ENCODE assay signal across 17 mouse cellular contexts in the genomic region with DNA sequence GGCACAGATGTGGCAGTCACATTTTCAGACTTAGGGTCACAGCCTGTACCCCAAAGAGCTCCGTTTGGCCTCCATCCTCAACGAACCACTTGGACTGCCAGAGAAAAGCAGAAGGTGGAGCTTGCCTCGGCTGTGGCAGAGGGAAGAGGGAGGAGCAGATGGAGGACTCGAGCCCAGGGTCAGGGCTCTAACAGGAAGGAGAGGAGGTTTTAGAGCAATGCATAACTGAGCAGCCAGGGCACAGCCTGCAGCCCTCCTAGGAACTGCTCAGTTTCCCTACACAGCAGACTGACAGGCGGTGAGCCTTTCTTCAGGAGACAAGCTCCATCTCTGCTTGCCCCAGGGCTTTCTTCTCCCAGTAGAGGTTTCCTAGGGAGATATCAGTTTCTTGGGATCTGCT.
A peak's percentile ranks its signal among the peaks of the same experiment; 100 is the strongest.
DNase-seq lines count a peak whose midpoint lies in the region; ATAC-seq and TF ChIP-seq lines count a peak whose summit lies in the region.
"Had no signal": no experiment of that assay in that cellular context is flagged by ENCODE, and none has a peak within 500 bp of the region (broad histone marks: within the 10 kb centered on the region; RNA-seq: fewer than 3 reads in every experiment).

No protein-coding gene starts in this region.

- no peak overlapping the region for H3K4me3 ChIP-seq in midbrain, embryonic 11.5 days (ENCODE audit: low read depth, low read length)
- no peak overlapping the region for H3K4me3 ChIP-seq in midbrain, postnatal 0 days (ENCODE audit: low read depth, low read length)
- no peak overlapping the region for H3K4me3 ChIP-seq in embryonic facial prominence, embryonic 12.5 days
- H3K4me3 ChIP-seq in liver, embryonic 14.5 days (ENCODE audit: insufficient read depth in 1 of 2, low read depth in 2 of 2, low read length in 2 of 2) = no peak overlapping the region
- H3K4me3 ChIP-seq: limb, embryonic 12.5 days had no signal

- H3K27me3 ChIP-seq in midbrain, embryonic 11.5 days (ENCODE audit: control insufficient read depth, insufficient read depth, low read length) = no peaks in the 10 kb centered on the region
- H3K27me3 ChIP-seq in midbrain, postnatal 0 days (ENCODE audit: insufficient read depth, low read length) = no peaks in the 10 kb centered on the region
- H3K27me3 ChIP-seq in embryonic facial prominence, embryonic 12.5 days = no peaks in the 10 kb centered on the region
- H3K27me3 ChIP-seq in liver, embryonic 14.5 days (ENCODE audit: control insufficient read depth, insufficient read depth, low read length) = no peaks in the 10 kb centered on the region
- H3K27me3 ChIP-seq: limb, embryonic 12.5 days had no signal

- H3K9me3 ChIP-seq in midbrain, embryonic 11.5 days (ENCODE audit: control insufficient read depth, low read length) = no peaks in the 10 kb centered on the region
- no peaks in the 10 kb centered on the region for H3K9me3 ChIP-seq in midbrain, postnatal 0 days (ENCODE audit: low read length)
- H3K9me3 ChIP-seq in embryonic facial prominence, embryonic 12.5 days = no peaks in the 10 kb centered on the region
- no peaks in the 10 kb centered on the region for H3K9me3 ChIP-seq in liver, embryonic 14.5 days (ENCODE audit: control insufficient read depth, low read length)
- H3K9me3 ChIP-seq: limb, embryonic 12.5 days had no signal

- H3K27ac ChIP-seq in midbrain, embryonic 11.5 days (ENCODE audit: low read depth, low read length) = no peak overlapping the region
- no peak overlapping the region for H3K27ac ChIP-seq in midbrain, postnatal 0 days (ENCODE audit: low read depth, low read length)
- H3K27ac ChIP-seq in embryonic facial prominence, embryonic 12.5 days = no peak overlapping the region; the same call in 1 of the 2 replicates
- H3K27ac ChIP-seq in liver, embryonic 14.5 days = peak overlapping the region; percentile 56
- H3K27ac ChIP-seq: limb, embryonic 12.5 days had no signal

- DNase-seq in midbrain, embryonic 11.5 days (ENCODE audit: low spot score, missing footprints) = no peak
- DNase-seq in midbrain, postnatal 0 days (ENCODE audit: low spot score) = no peak
- no peak for DNase-seq in liver, embryonic 14.5 days (ENCODE audit: low read depth in 3 of 3, low spot score in 3 of 3)
- DNase-seq in urinary bladder, postnatal 14 days (ENCODE audit: low spot score) = no peak
- DNase-seq in cerebellum, postnatal 36 days = no peak
- DNase-seq: cerebellum, adult 11 months; embryo, embryonic 11 days; heart, adult 11 months; heart, postnatal 10 days; kidney, postnatal 25 days; layer of hippocampus, postnatal 36 days; lung, postnatal 10 days; right cerebral cortex, postnatal 4 days; thymus, postnatal 36 days had no signal

- H3K36me3 ChIP-seq in midbrain, embryonic 11.5 days (ENCODE audit: control insufficient read depth, insufficient read depth, low read length) = no peaks in the 10 kb centered on the region; the same call in 1 of the 2 replicates
- no peaks in the 10 kb centered on the region for H3K36me3 ChIP-seq in midbrain, postnatal 0 days (ENCODE audit: insufficient read depth, low read length)
- no peaks in the 10 kb centered on the region for H3K36me3 ChIP-seq in embryonic facial prominence, embryonic 12.5 days
- H3K36me3 ChIP-seq in liver, embryonic 14.5 days (replicated peaks; ENCODE audit: control insufficient read depth, insufficient read depth, low read depth) = no peaks in the 10 kb centered on the region
- H3K36me3 ChIP-seq: limb, embryonic 12.5 days had no signal

- no peak overlapping the region for H3K4me2 ChIP-seq in midbrain, embryonic 11.5 days
- H3K4me2 ChIP-seq in midbrain, postnatal 0 days (ENCODE audit: low read depth, low read length, poor library complexity, severe bottlenecking) = no peak overlapping the region
- H3K4me2 ChIP-seq in embryonic facial prominence, embryonic 12.5 days (replicated peaks) = no peak overlapping the region
- no peak overlapping the region for H3K4me2 ChIP-seq in liver, embryonic 14.5 days (ENCODE audit: low read depth)
- H3K4me2 ChIP-seq: limb, embryonic 12.5 days had no signal

- peak; percentile 55; the same call in 1 of the 2 replicates for ATAC-seq in midbrain, embryonic 11.5 days (ENCODE audit: low FRiP score)
- no peak for ATAC-seq in midbrain, postnatal 0 days (ENCODE audit: low FRiP score)
- peak; percentile 28; the same call in 1 of the 2 replicates for ATAC-seq in embryonic facial prominence, embryonic 12.5 days (ENCODE audit: insufficient number of reproducible peaks, insufficient read depth, low FRiP score, low TSS enrichment)
- peak; percentile 45 for ATAC-seq in liver, embryonic 14.5 days (ENCODE audit: insufficient read depth)
- ATAC-seq in activated CD4-positive, CD25-positive, alpha-beta regulatory T cell, adult 4 months = no peak

- no peak overlapping the region for H3K9ac ChIP-seq in midbrain, embryonic 11.5 days (ENCODE audit: low read length)
- no peak overlapping the region for H3K9ac ChIP-seq in midbrain, postnatal 0 days (replicated peaks; ENCODE audit: low read length, poor library complexity, severe bottlenecking)
- no peak overlapping the region for H3K9ac ChIP-seq in embryonic facial prominence, embryonic 12.5 days
- peak overlapping the region; percentile 37 for H3K9ac ChIP-seq in liver, embryonic 14.5 days (replicated peaks)
- H3K9ac ChIP-seq: limb, embryonic 12.5 days had no signal

- no peak for TF ChIP-seq EP300 in liver, embryonic 14.5 days (IDR thresholded peaks at IDR 0.05; ENCODE audit: low read depth)

- WGBS in midbrain, embryonic 11.5 days = 21% methylated on average over 5 of the region's 5 CpGs
- WGBS in midbrain, postnatal 0 days = 34% methylated on average over 5 of the region's 5 CpGs
- WGBS in embryonic facial prominence, embryonic 12.5 days = 20% methylated on average over 5 of the region's 5 CpGs
- 33% methylated on average over 5 of the region's 5 CpGs for WGBS in liver, embryonic 14.5 days (ENCODE audit: insufficient replicate concordance)

- H3K4me1 ChIP-seq in midbrain, embryonic 11.5 days (ENCODE audit: control insufficient read depth, insufficient read depth, low read length) = peaks cover 6% of the 10 kb centered on the region; the same call in 1 of the 2 replicates
- H3K4me1 ChIP-seq in midbrain, postnatal 0 days (ENCODE audit: insufficient read depth, low read length) = no peaks in the 10 kb centered on the region
- peaks cover 15% of the 10 kb centered on the region for H3K4me1 ChIP-seq in embryonic facial prominence, embryonic 12.5 days
- H3K4me1 ChIP-seq in liver, embryonic 14.5 days (replicated peaks; ENCODE audit: control insufficient read depth in 2 of 2, insufficient read depth in 2 of 2, low read length in 1 of 2) = peaks cover 16 to 40% of the 10 kb centered on the region in 2 experiments

- TF ChIP-seq CTCF in midbrain, postnatal 0 days (IDR thresholded peaks at IDR 0.05) = no peak
- TF ChIP-seq CTCF in liver, embryonic 14.5 days (IDR thresholded peaks at IDR 0.05; ENCODE audit: low read depth) = peak; percentile 33; the same call in 1 of the 2 replicates

Comparison
In these comparisons a context has a peak if more than half of its experiments do, and no peak if none do; other contexts are left out.
1. ATAC-seq: peak in midbrain, embryonic 11.5 days (single experiment), embryonic facial prominence, embryonic 12.5 days (single experiment) and liver, embryonic 14.5 days (single experiment); none in midbrain, postnatal 0 days (single experiment) and activated CD4-positive, CD25-positive, alpha-beta regulatory T cell, adult 4 months (single experiment).